Mouse (Mus musculus) kidney, postnatal 4 days (tissue): ENCODE results near the gene Mab21l2.

Source experiments
- DNase-seq, 2 experiments: peaks; one replicate each; pipeline ENCODE4 v3.0.0; 2021; ENCODE audit warnings: mixed read lengths in 2 of 2

Gene Mab21l2

GRCm38 (mm10) chr3:86548091-86549015, at the start of gene Mab21l2:
TSS of gene Mab21l2 (minus strand) at chr3:86548629.
- peak; percentile 48 to 62 for DNase-seq

GRCm38 (mm10) chr3:86575312-86575711, 26.9 kb upstream of the Mab21l2 start:
- DNase-seq = no peak

GRCm38 (mm10) chr3:86572519-86573244, 24.3 kb upstream of the Mab21l2 start:
- DNase-seq = no peak

GRCm38 (mm10) chr3:86571518-86571917, 23.1 kb upstream of the Mab21l2 start:
- DNase-seq = no peak

- DNase-seq = no peak
Measured at GRCm38 (mm10) chr3:86567312-86567711, 18.9 kb upstream of the Mab21l2 start.

GRCm38 (mm10) chr3:86561396-86561795, 13.0 kb upstream of the Mab21l2 start:
- DNase-seq = no peak

- DNase-seq = no peak
Measured at GRCm38 (mm10) chr3:86561023-86561344, 12.6 kb upstream of the Mab21l2 start.

GRCm38 (mm10) chr3:86560281-86561022, 12.0 kb upstream of the Mab21l2 start:
- no peak for DNase-seq

- DNase-seq = no peak
Measured at GRCm38 (mm10) chr3:86559635-86560034, 11.2 kb upstream of the Mab21l2 start.

GRCm38 (mm10) chr3:86558976-86559375, 10.5 kb upstream of the Mab21l2 start:
- no peak for DNase-seq

GRCm38 (mm10) chr3:86552170-86552569, 3.7 kb upstream of the Mab21l2 start:
- DNase-seq = peak in 1 of 2 experiments; percentile 12

- DNase-seq = peak; percentile 11 to 19
Measured at GRCm38 (mm10) chr3:86551011-86551728, 2.7 kb upstream of the Mab21l2 start.

GRCm38 (mm10) chr3:86550301-86551010, 2.0 kb upstream of the Mab21l2 start:
- peak; percentile 36 to 59 for DNase-seq

- DNase-seq = peak; percentile 32 to 51
Measured at GRCm38 (mm10) chr3:86547251-86547791, 1.1 kb downstream of the Mab21l2 start.

- peak; percentile 59 to 71 for DNase-seq
Measured at GRCm38 (mm10) chr3:86546471-86547250, 1.8 kb downstream of the Mab21l2 start.

GRCm38 (mm10) chr3:86545945-86546344, 2.5 kb downstream of the Mab21l2 start:
- DNase-seq = peak; percentile 5 to 14

GRCm38 (mm10) chr3:86544785-86545184, 3.6 kb downstream of the Mab21l2 start:
- DNase-seq = peak; percentile 13 to 28

- no peak for DNase-seq
Measured at GRCm38 (mm10) chr3:86541863-86542397, 6.5 kb downstream of the Mab21l2 start.

GRCm38 (mm10) chr3:86541074-86541614, 7.3 kb downstream of the Mab21l2 start:
- DNase-seq = no peak
